Mouse (Mus musculus): ENCODE data around the gene Naxd.
"Not testable (repeated sequence)": the region's sequence is repeated elsewhere in the genome, so short reads cannot be mapped to it uniquely, and the experiment has no call there.

Naxd gene

GRCm38 (mm10) chr8:11497017-11497990, at the start of gene Naxd:
Gene Naxd, plus strand, starts transcription at chr8:11497506.
- peak; percentile 82 for DNase-seq (ENCODE audit: low spot score)

GRCm38 (mm10) chr8:11447910-11448570, 49.3 kb upstream of the Naxd start:
- DNase-seq (ENCODE audit: low spot score), result no peak

- DNase-seq (ENCODE audit: low spot score), result no peak
These were observed 46.9 kb upstream of the Naxd start for GRCm38 (mm10) chr8:11450184-11451113.

GRCm38 (mm10) chr8:11452152-11452551, 45.2 kb upstream of the Naxd start:
- no peak for DNase-seq (ENCODE audit: low spot score)

- no peak for DNase-seq (ENCODE audit: low spot score)
These were observed 44.7 kb upstream of the Naxd start for GRCm38 (mm10) chr8:11452559-11452958.

GRCm38 (mm10) chr8:11452974-11453373, 44.3 kb upstream of the Naxd start:
- DNase-seq (ENCODE audit: low spot score), result no peak

- DNase-seq (ENCODE audit: low spot score), result no peak
These were observed 43.1 kb upstream of the Naxd start for GRCm38 (mm10) chr8:11454228-11454627.

GRCm38 (mm10) chr8:11457278-11457677, 40.0 kb upstream of the Naxd start:
- DNase-seq (ENCODE audit: low spot score), result no peak

GRCm38 (mm10) chr8:11457981-11458836, 39.1 kb upstream of the Naxd start:
- DNase-seq (ENCODE audit: low spot score), result no peak

- DNase-seq (ENCODE audit: low spot score), result no peak
These were observed 38.3 kb upstream of the Naxd start for GRCm38 (mm10) chr8:11459016-11459415.

GRCm38 (mm10) chr8:11460934-11461333, 36.4 kb upstream of the Naxd start:
- no peak for DNase-seq (ENCODE audit: low spot score)

- no peak for DNase-seq (ENCODE audit: low spot score)
These were observed 35.5 kb upstream of the Naxd start for GRCm38 (mm10) chr8:11461847-11462246.

GRCm38 (mm10) chr8:11462641-11463040, 34.7 kb upstream of the Naxd start:
- DNase-seq (ENCODE audit: low spot score), result no peak

- DNase-seq (ENCODE audit: low spot score), result no peak
These were observed 33.8 kb upstream of the Naxd start for GRCm38 (mm10) chr8:11463541-11463888.

- DNase-seq (ENCODE audit: low spot score), result peak; percentile 18
These were observed 33.2 kb upstream of the Naxd start for GRCm38 (mm10) chr8:11463889-11464706.

- no peak for DNase-seq (ENCODE audit: low spot score)
These were observed 32.7 kb upstream of the Naxd start for GRCm38 (mm10) chr8:11464707-11464964.

- DNase-seq (ENCODE audit: low spot score), result no peak
These were observed 31.7 kb upstream of the Naxd start for GRCm38 (mm10) chr8:11465619-11466018.

GRCm38 (mm10) chr8:11466528-11466927, 30.8 kb upstream of the Naxd start:
- not testable (repeated sequence) for DNase-seq (ENCODE audit: low spot score)

- no peak for DNase-seq (ENCODE audit: low spot score)
These were observed 28.2 kb upstream of the Naxd start for GRCm38 (mm10) chr8:11469095-11469494.

GRCm38 (mm10) chr8:11470694-11471093, 26.6 kb upstream of the Naxd start:
- no peak for DNase-seq (ENCODE audit: low spot score)

GRCm38 (mm10) chr8:11471309-11471708, 26.0 kb upstream of the Naxd start:
- DNase-seq (ENCODE audit: low spot score), result no peak
